Mouse (Mus musculus) erythroblast, embryonic 14.5 days (primary cell): Measurements from ENCODE around the gene Hfe.
"Not testable (repeated sequence)": the region's sequence is repeated elsewhere in the genome, so short reads cannot be mapped to it uniquely, and the experiment has no call there.

Source experiments
- GATA1 ChIP-seq: IDR thresholded peaks from 2 replicates; pipeline ENCODE4 v1.6.1; 2012; ENCODE audit warnings: low read length, inconsistent platforms, mixed read lengths
- TAL1 ChIP-seq: IDR thresholded peaks from 3 replicates; pipeline ENCODE4 v1.6.1; 2012; ENCODE audit warnings: low read length, inconsistent platforms, mixed read lengths

- TF ChIP-seq GATA1, TAL1: not testable (repeated sequence)
Measured at GRCm38 (mm10) chr13:23717593-23718245, 7.1 kb upstream of the Hfe start.
